Mouse (Mus musculus): ENCODE measurements at regions not wholly inside any gene's neighbourhood (a gene's known extent, or its start where the extent isn't known, plus 50 kb on each side); places are given as distances from the start of the nearest gene placed in this dataset.
"Not testable (repeated sequence)": the region's sequence is repeated elsewhere in the genome, so short reads cannot be mapped to it uniquely, and the experiment has no call there.

GRCm38 (mm10) chr14:90062855-90063254 lies 1591.7 kb upstream of the Pcdh20 start:
- TF ChIP-seq CTCF (IDR thresholded peaks at IDR 0.05; ENCODE audit: low read depth), result no peak
- no peak overlapping the region for H3K4me3 ChIP-seq (ENCODE audit: low read depth, low read length)
- no peaks in the 10 kb centered on the region for H3K36me3 ChIP-seq (ENCODE audit: control insufficient read depth, insufficient read depth)
- no peaks in the 10 kb centered on the region for H3K27me3 ChIP-seq (replicated peaks; ENCODE audit: control insufficient read depth, insufficient read depth, low read length)
- H3K4me2 ChIP-seq (replicated peaks; ENCODE audit: low read depth), result no peak overlapping the region
- H3K27ac ChIP-seq (ENCODE audit: low read depth, low read length), result no peak overlapping the region
- H3K4me1 ChIP-seq (replicated peaks; ENCODE audit: control insufficient read depth, insufficient read depth, low read length), result no peaks in the 10 kb centered on the region
- 82% methylated on average over 2 of the region's 2 CpGs for WGBS
- no peaks in the 10 kb centered on the region for H3K9me3 ChIP-seq (ENCODE audit: control insufficient read depth)
- ATAC-seq, result no peak
- no peak overlapping the region for H3K9ac ChIP-seq (ENCODE audit: low read depth, low read length)

- no peaks in the 10 kb centered on the region for H3K27me3 ChIP-seq (replicated peaks; ENCODE audit: control insufficient read depth, insufficient read depth, low read length)
- H3K4me3 ChIP-seq (ENCODE audit: low read depth, low read length), result no peak overlapping the region
- 72% methylated on average over 2 of the region's 2 CpGs for WGBS
- H3K9me3 ChIP-seq (ENCODE audit: control insufficient read depth), result no peaks in the 10 kb centered on the region
- H3K4me2 ChIP-seq (replicated peaks; ENCODE audit: low read depth), result no peak overlapping the region
- no peak for ATAC-seq
- no peak for TF ChIP-seq CTCF (IDR thresholded peaks at IDR 0.05; ENCODE audit: low read depth)
- no peaks in the 10 kb centered on the region for H3K36me3 ChIP-seq (ENCODE audit: control insufficient read depth, insufficient read depth)
- no peaks in the 10 kb centered on the region for H3K4me1 ChIP-seq (replicated peaks; ENCODE audit: control insufficient read depth, insufficient read depth, low read length)
- H3K9ac ChIP-seq (ENCODE audit: low read depth, low read length), result no peak overlapping the region
- no peak overlapping the region for H3K27ac ChIP-seq (ENCODE audit: low read depth, low read length)
Observed at GRCm38 (mm10) chr14:90049806-90050205, 1578.6 kb upstream of the Pcdh20 start.

GRCm38 (mm10) chr14:90048820-90049219 lies 1577.6 kb upstream of the Pcdh20 start:
- not testable (repeated sequence) for H3K27me3 ChIP-seq (replicated peaks; ENCODE audit: control insufficient read depth, insufficient read depth, low read length); H3K9ac ChIP-seq (ENCODE audit: low read depth, low read length); H3K4me3 ChIP-seq (ENCODE audit: low read depth, low read length); H3K4me2 ChIP-seq (replicated peaks; ENCODE audit: low read depth); H3K36me3 ChIP-seq (ENCODE audit: control insufficient read depth, insufficient read depth); H3K9me3 ChIP-seq (ENCODE audit: control insufficient read depth); H3K27ac ChIP-seq (ENCODE audit: low read depth, low read length); H3K4me1 ChIP-seq (replicated peaks; ENCODE audit: control insufficient read depth, insufficient read depth, low read length)
- WGBS, result 40% methylated on average over 2 of the region's 2 CpGs
- ATAC-seq, result peak; percentile 31; the same call in 1 of the 2 replicates

Measured in intestine, postnatal 0 days (tissue).